Mouse (Mus musculus) kidney, adult 2 months (tissue): ENCODE measurements around the gene Nfasc.

Source experiments
- CTCF ChIP-seq: fragments of 200-500 bp; conservative IDR thresholded peaks from 2 replicates; pipeline ENCODE4 v1.5.1; 2011; ENCODE audit warnings: low read depth, mild to moderate bottlenecking, control low read depth, low read length, moderate library complexity, mixed read lengths; ENCODE audit not compliant: insufficient read depth, insufficient read length
- POLR2A ChIP-seq: fragments of 200-500 bp; IDR thresholded peaks from one replicate; pipeline ENCODE4 v1.6.1; 2011; ENCODE audit warnings: low read depth, low read length, control low read depth

DNA sequence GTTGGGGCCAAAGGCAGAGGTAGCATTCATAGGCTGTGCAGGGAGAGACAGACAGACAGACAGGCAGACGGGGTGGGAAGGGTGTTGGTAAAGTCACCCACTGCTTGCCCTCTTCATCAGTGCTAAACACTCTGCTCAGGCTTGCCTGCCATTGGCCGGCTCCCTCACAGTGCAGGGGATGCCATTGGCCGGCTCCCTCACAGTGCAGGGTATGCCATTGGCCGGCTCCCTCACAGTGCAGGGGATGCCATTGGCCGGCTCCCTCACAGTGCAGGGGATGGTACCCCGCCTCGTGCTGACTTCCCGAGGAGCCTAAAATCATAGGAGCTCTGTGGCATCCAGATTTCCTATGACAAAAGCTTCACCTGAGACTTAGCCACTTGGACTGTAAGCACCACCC lies 139.4 kb downstream of the Nfasc start:
- TF ChIP-seq CTCF (no peak), POLR2A (no peak)
